Mouse (Mus musculus): ENCODE results near the gene Hipk4.

- TF ChIP-seq CTCF (IDR thresholded peaks at IDR 0.05; ENCODE audit: borderline replicate concordance, insufficient read depth, low read depth, low read length) (no peak), POLR2A (IDR thresholded peaks at IDR 0.05; ENCODE audit: borderline replicate concordance, insufficient read depth, low read length) (no peak)
Measured at GRCm38 (mm10) chr7:27572133-27572532, 49.1 kb downstream of the Hipk4 start.
